In genomic region chr17:45320074-45320473, GRCm38 (mm10) we compare ENCODE assay signal across 27 mouse cellular contexts.
DNase-seq lines count a peak whose midpoint lies in the region; ATAC-seq lines count a peak whose summit lies in the region.
"Had no signal": no experiment of that assay in that cellular context is flagged by ENCODE, and none has a peak within 500 bp of the region (broad histone marks: within the 10 kb centered on the region; RNA-seq: fewer than 3 reads in every experiment).

No protein-coding gene starts in this region.

- H3K9ac ChIP-seq in embryonic facial prominence, embryonic 14.5 days (ENCODE audit: low read depth, low read length): no peak overlapping the region
- H3K9ac ChIP-seq: embryonic facial prominence, embryonic 15.5 days; forebrain, embryonic 15.5 days; limb, embryonic 12.5 days; liver, postnatal 0 days; stomach, embryonic 15.5 days had no signal

- ATAC-seq in embryonic facial prominence, embryonic 14.5 days (ENCODE audit: low read depth): no peak
- ATAC-seq in inflammation-experienced regulatory T-cells, adult 6 months: peak; percentile 17
- ATAC-seq: activated CD4-positive, CD25-positive, alpha-beta regulatory T cell, adult 4 months; forebrain, embryonic 15.5 days; liver, postnatal 0 days; lung, postnatal 0 days had no signal

- H3K27ac ChIP-seq in embryonic facial prominence, embryonic 14.5 days (replicated peaks; ENCODE audit: low read depth, low read length): 0 out of 2 replicates have a peak overlapping the region, but pooled peaks have one; percentile 10
- no peak overlapping the region for H3K27ac ChIP-seq in embryonic facial prominence, embryonic 10.5 days (replicated peaks)
- H3K27ac ChIP-seq: embryonic facial prominence, embryonic 15.5 days; forebrain, embryonic 15.5 days; hindbrain, embryonic 10.5 days; macrophage; stomach, embryonic 15.5 days had no signal

- no peaks in the 10 kb centered on the region for H3K36me3 ChIP-seq in embryonic facial prominence, embryonic 14.5 days (ENCODE audit: control insufficient read depth, insufficient read depth, low read length)
- H3K36me3 ChIP-seq in embryonic facial prominence, embryonic 10.5 days (replicated peaks): no peaks in the 10 kb centered on the region
- H3K36me3 ChIP-seq: embryonic facial prominence, embryonic 15.5 days; forebrain, embryonic 15.5 days; hindbrain, embryonic 10.5 days; limb, embryonic 12.5 days; stomach, embryonic 15.5 days had no signal

- H3K4me3 ChIP-seq in embryonic facial prominence, embryonic 14.5 days (ENCODE audit: low read depth, low read length): no peak overlapping the region
- H3K4me3 ChIP-seq in embryonic facial prominence, embryonic 10.5 days: no peak overlapping the region
- H3K4me3 ChIP-seq: embryonic facial prominence, embryonic 15.5 days; forebrain, embryonic 15.5 days; hindbrain, embryonic 10.5 days; limb, embryonic 12.5 days; stomach, embryonic 15.5 days had no signal

- H3K4me1 ChIP-seq in embryonic facial prominence, embryonic 14.5 days (ENCODE audit: control insufficient read depth, insufficient read depth, low read length): peaks cover 21% of the 10 kb centered on the region
- peaks cover 39% of the 10 kb centered on the region for H3K4me1 ChIP-seq in embryonic facial prominence, embryonic 10.5 days
- H3K4me1 ChIP-seq: forebrain, embryonic 15.5 days; stomach, embryonic 15.5 days had no signal

- H3K9me3 ChIP-seq in embryonic facial prominence, embryonic 14.5 days (ENCODE audit: control insufficient read depth, low read length): no peaks in the 10 kb centered on the region
- no peaks in the 10 kb centered on the region for H3K9me3 ChIP-seq in embryonic facial prominence, embryonic 10.5 days
- H3K9me3 ChIP-seq: embryonic facial prominence, embryonic 15.5 days; forebrain, embryonic 15.5 days; hindbrain, embryonic 10.5 days; limb, embryonic 12.5 days; stomach, embryonic 15.5 days had no signal

- WGBS in embryonic facial prominence, embryonic 14.5 days: 51% methylated on average over 7 of the region's 7 CpGs
- 68% methylated on average over 7 of the region's 7 CpGs for WGBS in embryonic facial prominence, embryonic 10.5 days

- DNase-seq in embryonic facial prominence, embryonic 14.5 days (ENCODE audit: low spot score): no peak
- DNase-seq in embryonic facial prominence, embryonic 10.5 days (ENCODE audit: low spot score): no peak
- peak; percentile 10 for DNase-seq in thymus, postnatal 14 days
- DNase-seq in thymus, postnatal 10 days (ENCODE audit: low spot score in 2 of 2): no peak
- DNase-seq in kidney, postnatal 25 days: no peak
- DNase-seq in heart, adult 11 months: no peak
- DNase-seq in kidney, postnatal 14 days: no peak
- DNase-seq: adrenal gland, adult 8-10 months; cerebellum, adult 2 months; cerebellum, postnatal 36 days; embryo, embryonic 11 days; heart, postnatal 10 days; kidney, adult 8-10 months; kidney, postnatal 10 days; layer of hippocampus, postnatal 36 days; liver, postnatal 0 days had no signal

- H3K27me3 ChIP-seq in embryonic facial prominence, embryonic 14.5 days (replicated peaks; ENCODE audit: control insufficient read depth, insufficient read depth, low read length): peaks cover 3% of the 10 kb centered on the region; the same call in 1 of the 2 replicates
- peaks cover 6% of the 10 kb centered on the region for H3K27me3 ChIP-seq in embryonic facial prominence, embryonic 10.5 days (replicated peaks; ENCODE audit: low read depth, poor library complexity, severe bottlenecking)
- H3K27me3 ChIP-seq: forebrain, embryonic 15.5 days; stomach, embryonic 15.5 days had no signal

- no peak overlapping the region for H3K4me2 ChIP-seq in embryonic facial prominence, embryonic 14.5 days (ENCODE audit: low read depth, low read length)
- H3K4me2 ChIP-seq: embryonic facial prominence, embryonic 15.5 days; forebrain, embryonic 15.5 days; heart, embryonic 11.5 days; liver, embryonic 11.5 days; stomach, embryonic 15.5 days had no signal
